Mouse (Mus musculus): ENCODE measurements around the gene Siah1a. TPM values are rescaled to one million over a fixed set of nuclear protein-coding genes. Genes with fewer than 3 reads are reported as not detected.

The Siah1a gene
- total and polyA plus RNA-seq, 3 experiments = 5.9 to 11.1 (median 8.0) TPM

DNA sequence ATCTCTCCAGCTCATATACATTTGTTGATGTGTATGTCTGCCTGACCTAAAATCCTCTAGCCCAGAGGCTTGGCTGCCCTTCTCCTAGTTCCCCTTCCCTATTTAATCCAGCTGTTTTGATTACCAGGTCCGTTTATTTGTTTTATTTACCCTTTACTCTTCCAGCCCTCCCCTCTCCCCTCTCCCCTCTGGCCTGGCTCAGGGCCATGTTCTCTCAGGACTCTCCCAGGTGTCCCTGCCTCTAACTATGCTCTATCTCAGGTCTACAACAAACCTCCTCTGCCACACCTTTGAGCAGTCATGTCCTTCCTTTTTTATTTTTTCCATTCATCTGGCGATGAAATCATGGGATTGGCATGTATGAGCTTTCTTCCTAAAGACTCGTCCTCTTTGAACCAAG, 15.4 kb downstream of the Siah1a start:
- peaks cover 6% of the 10 kb centered on the region; the same call in 1 of the 2 replicates for H3K79me2 ChIP-seq (replicated peaks; ENCODE audit: control insufficient read depth, extremely low read depth, insufficient read depth, poor library complexity, severe bottlenecking)
- TF ChIP-seq ETS1 (conservative IDR thresholded peaks at IDR 0.05; ENCODE audit: low read depth, low read length) (no peak), HCFC1 (IDR thresholded peaks at IDR 0.05; ENCODE audit: low read depth, low read length) (no peak), POLR2AphosphoS2 (IDR thresholded peaks at IDR 0.05; ENCODE audit: low read depth, low read length) (no peak), RAD21 (IDR thresholded peaks at IDR 0.05; ENCODE audit: low read depth, low read length) (no peak), BHLHE40 (IDR thresholded peaks at IDR 0.05; ENCODE audit: low read depth, low read length) (no peak), SIN3A (IDR thresholded peaks at IDR 0.05; ENCODE audit: low read length) (no peak), GABPA (IDR thresholded peaks at IDR 0.05; ENCODE audit: insufficient replicate concordance, low read depth, low read length) (no peak), TCF12 (IDR thresholded peaks at IDR 0.05; ENCODE audit: low read depth, low read length) (no peak), NELFE (IDR thresholded peaks at IDR 0.05; ENCODE audit: low read depth, low read length) (no peak), ZC3H11A (IDR thresholded peaks at IDR 0.05; ENCODE audit: low read depth, low read length) (no peak), UBTF (IDR thresholded peaks at IDR 0.05; ENCODE audit: low read depth, low read length) (no peak)
- no peak for DNase-seq (ENCODE audit: extremely low read depth)
- peaks cover 5 to 19% of the 10 kb centered on the region in 2 experiments for H3K36me3 ChIP-seq (replicated peaks in 1 of 2; ENCODE audit: control insufficient read depth in 1 of 2, insufficient read depth in 1 of 2, low read length in 1 of 2)
- no peak overlapping the region for H3K4me2 ChIP-seq (ENCODE audit: insufficient read depth, low read depth, poor library complexity, severe bottlenecking)
- no peaks in the 10 kb centered on the region for H3K9me3 ChIP-seq (replicated peaks; ENCODE audit: low read length)
- no peaks in the 10 kb centered on the region for H3K27me3 ChIP-seq (replicated peaks)
- no peak overlapping the region for H3K4me3 ChIP-seq (replicated peaks in 1 of 3; ENCODE audit: low read depth in 2 of 3, low read length in 2 of 3, poor library complexity in 1 of 3)
- H3K27ac ChIP-seq (ENCODE audit: insufficient read depth, low read depth) = no peak overlapping the region
- dilution Hi-C loops (cut with MboI; ENCODE audit: extremely low pct_ligation_motif_present, extremely low pct_unique_long_range_greater_than_20kb, low sequenced_read_pairs) (no loop called here), in situ Hi-C loops (cut with MboI; ENCODE audit: low pct_ligation_motif_present, low pct_unique_long_range_greater_than_20kb, low sequenced_read_pairs) (no loop called here)
- H3K9ac ChIP-seq (ENCODE audit: insufficient read depth, low read depth) = no peak overlapping the region
- H3K4me1 ChIP-seq (ENCODE audit: control insufficient read depth in 1 of 2, insufficient read depth in 2 of 2) = peaks cover 0 to 8% of the 10 kb centered on the region in 2 experiments; a peak in 3 of 4 replicates

DNA sequence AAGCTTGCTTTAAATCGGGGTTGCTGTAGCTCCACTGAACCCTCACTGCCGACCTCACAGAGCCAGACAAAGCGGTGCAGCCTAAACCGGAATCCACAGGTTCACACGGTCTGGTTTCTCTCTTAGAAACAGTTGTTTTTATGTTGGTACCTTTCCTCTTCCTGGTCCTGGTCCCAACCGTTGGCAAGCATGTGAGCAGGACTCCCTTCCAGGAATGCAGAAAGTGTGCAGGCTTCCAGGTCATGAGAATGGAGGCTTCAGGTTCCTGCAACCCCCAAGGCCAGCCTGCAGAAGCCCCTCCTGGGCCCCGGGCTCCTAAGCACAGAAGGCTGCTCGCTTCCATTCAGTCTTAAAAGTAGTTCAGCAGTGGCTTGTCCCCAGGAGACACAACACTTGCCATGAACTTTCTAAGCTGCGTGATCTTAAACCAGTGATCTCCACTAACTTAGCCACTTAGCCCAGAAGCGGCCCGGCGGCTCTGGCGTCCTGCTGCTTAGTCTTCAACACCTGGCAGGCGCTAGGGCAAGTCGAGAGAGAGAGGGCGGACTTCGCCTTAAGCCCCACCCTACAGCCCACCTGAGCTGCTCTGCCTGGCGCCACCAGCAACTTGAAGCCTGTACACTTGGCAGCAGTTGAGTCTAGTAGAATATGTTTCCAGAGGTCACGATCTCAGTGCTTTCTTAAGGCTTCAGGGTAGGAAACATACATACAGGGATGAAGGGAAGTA, 17.3 kb downstream of the Siah1a start:
- Histone ChIP-seq H3K27me3 (replicated peaks) (no peaks in the 10 kb centered on the region), H3K4me1 (ENCODE audit: control insufficient read depth in 1 of 2, insufficient read depth in 2 of 2) (no peaks in the 10 kb centered on the region; a peak in 1 of 4 replicates), H3K4me2 (ENCODE audit: insufficient read depth, low read depth, poor library complexity, severe bottlenecking) (no peak overlapping the region), H3K27ac (ENCODE audit: insufficient read depth, low read depth) (no peak overlapping the region), H3K9me3 (replicated peaks; ENCODE audit: low read length) (no peaks in the 10 kb centered on the region), H3K79me2 (replicated peaks; ENCODE audit: control insufficient read depth, extremely low read depth, insufficient read depth, poor library complexity, severe bottlenecking) (peaks cover 6% of the 10 kb centered on the region; the same call in 1 of the 2 replicates), H3K36me3 (replicated peaks in 1 of 2; ENCODE audit: control insufficient read depth in 1 of 2, insufficient read depth in 1 of 2, low read length in 1 of 2) (peaks cover 8 to 21% of the 10 kb centered on the region in 2 experiments), H3K9ac (ENCODE audit: insufficient read depth, low read depth) (no peak overlapping the region), H3K4me3 (replicated peaks in 1 of 3; ENCODE audit: low read depth in 2 of 3, low read length in 2 of 3, poor library complexity in 1 of 3) (no peak overlapping the region)
- TF ChIP-seq MEF2A (IDR thresholded peaks at IDR 0.05; ENCODE audit: borderline replicate concordance, low read depth, low read length) (no peak), ETS1 (conservative IDR thresholded peaks at IDR 0.05; ENCODE audit: low read depth, low read length) (no peak), MAZ (IDR thresholded peaks at IDR 0.05; ENCODE audit: low read depth, low read length) (no peak), BHLHE40 (IDR thresholded peaks at IDR 0.05; ENCODE audit: low read depth, low read length) (no peak), POLR2AphosphoS2 (IDR thresholded peaks at IDR 0.05; ENCODE audit: low read depth, low read length) (no peak), PAX5 (IDR thresholded peaks at IDR 0.05; ENCODE audit: low read length) (no peak), E2F4 (IDR thresholded peaks at IDR 0.05; ENCODE audit: insufficient replicate concordance, low read depth, low read length) (no peak), CHD1 (IDR thresholded peaks at IDR 0.05; ENCODE audit: low read depth, low read length) (no peak), KAT2A (IDR thresholded peaks at IDR 0.05; ENCODE audit: insufficient replicate concordance, low read length) (no peak)
- no peak for DNase-seq (ENCODE audit: extremely low read depth)
- in situ Hi-C loops (cut with MboI; ENCODE audit: low pct_ligation_motif_present, low pct_unique_long_range_greater_than_20kb, low sequenced_read_pairs) (no loop called here), dilution Hi-C loops (cut with MboI; ENCODE audit: extremely low pct_ligation_motif_present, extremely low pct_unique_long_range_greater_than_20kb, low sequenced_read_pairs) (no loop called here)

Data from CH12.LX (cell line).